27 mouse cellular contexts compared by ENCODE assay signal in genomic region chr6:122852696-122853095, GRCm38 (mm10). TPM values are rescaled to one million over a fixed set of nuclear protein-coding genes. Genes with fewer than 3 reads are reported as not detected.
DNase-seq lines count a peak whose midpoint lies in the region; ATAC-seq and TF ChIP-seq lines count a peak whose summit lies in the region.
"Had no signal": no experiment of that assay in that cellular context is flagged by ENCODE, and none has a peak within 500 bp of the region (broad histone marks: within the 10 kb centered on the region; RNA-seq: fewer than 3 reads in every experiment).

No protein-coding gene starts in this region.

- H3K4me3 ChIP-seq in MEL (ENCODE audit: control insufficient read depth in 1 of 2, insufficient read depth in 1 of 2, low read depth in 2 of 2, low read length in 2 of 2), result no peak overlapping the region
- H3K4me3 ChIP-seq in megakaryocyte, embryonic 14.5 days (replicated peaks), result peak overlapping the region; percentile 68
- H3K4me3 ChIP-seq in forebrain, embryonic 10.5 days, result no peak overlapping the region
- H3K4me3 ChIP-seq: embryonic facial prominence, embryonic 12.5 days; heart, embryonic 13.5 days; intestine, embryonic 15.5 days; limb, embryonic 13.5 days; midbrain, embryonic 13.5 days had no signal

- H3K9me3 ChIP-seq in MEL (replicated peaks; ENCODE audit: insufficient read depth, low read length), result no peaks in the 10 kb centered on the region
- H3K9me3 ChIP-seq in megakaryocyte, embryonic 14.5 days, result no peaks in the 10 kb centered on the region
- no peaks in the 10 kb centered on the region for H3K9me3 ChIP-seq in forebrain, embryonic 10.5 days
- H3K9me3 ChIP-seq: embryonic facial prominence, embryonic 12.5 days; heart, embryonic 13.5 days; intestine, embryonic 15.5 days; limb, embryonic 13.5 days; midbrain, embryonic 13.5 days had no signal

- ATAC-seq in common myeloid progenitor, adult 5-6 weeks (replicated peaks; ENCODE audit: low read depth, poor library complexity, severe bottlenecking), result peak; percentile 62
- ATAC-seq: forebrain, embryonic 16.5 days; hindbrain, postnatal 0 days; intestine, embryonic 15.5 days; midbrain, embryonic 13.5 days had no signal

- no peak overlapping the region for H3K9ac ChIP-seq in MEL (ENCODE audit: control insufficient read depth, low read depth, low read length, poor library complexity, severe bottlenecking)
- H3K9ac ChIP-seq: embryonic facial prominence, embryonic 12.5 days; heart, embryonic 13.5 days; intestine, embryonic 15.5 days; limb, embryonic 13.5 days; midbrain, embryonic 13.5 days had no signal

- no peak for TF ChIP-seq RAD21 in MEL (IDR thresholded peaks at IDR 0.05; ENCODE audit: low read depth, low read length)

- no peak for TF ChIP-seq CTCF in MEL (IDR thresholded peaks at IDR 0.05 in 2 of 3, conservative IDR thresholded peaks at IDR 0.05 in 1 of 3; ENCODE audit: control insufficient read depth in 1 of 3, insufficient read depth in 1 of 3, low read depth in 2 of 3, low read length in 3 of 3, poor library complexity in 1 of 3, severe bottlenecking in 1 of 3)

- peaks cover 0 to 15% of the 10 kb centered on the region in 2 experiments; a peak in 3 of 4 replicates for H3K4me1 ChIP-seq in MEL (ENCODE audit: control insufficient read depth in 1 of 2, insufficient read depth in 2 of 2, low read length in 2 of 2)
- H3K4me1 ChIP-seq in megakaryocyte, embryonic 14.5 days, result peaks cover 22% of the 10 kb centered on the region
- no peaks in the 10 kb centered on the region for H3K4me1 ChIP-seq in forebrain, embryonic 10.5 days
- H3K4me1 ChIP-seq: embryonic facial prominence, embryonic 12.5 days; intestine, embryonic 15.5 days; limb, embryonic 13.5 days; midbrain, embryonic 13.5 days had no signal

- H3K79me2 ChIP-seq in MEL (ENCODE audit: control insufficient read depth, insufficient read depth, low read length, poor library complexity), result no peaks in the 10 kb centered on the region

- DNase-seq in 416B (ENCODE audit: low read depth) (peak; percentile 80), MEL (ENCODE audit: low read depth, low spot score) (peak; percentile 52)
- DNase-seq in forebrain, embryonic 10.5 days (ENCODE audit: extremely low spot score, low spot score), result no peak
- DNase-seq in frontal cortex, postnatal 25 days (ENCODE audit: low spot score in 2 of 2), result no peak
- DNase-seq in adrenal gland, postnatal 14 days, result no peak
- DNase-seq: adrenal gland, postnatal 25 days; cerebellum, adult 8-10 months; cerebellum, postnatal 25 days; embryo, embryonic 11 days; gastrocnemius, postnatal 10 days; heart, postnatal 10 days; kidney, adult 2 months; kidney, postnatal 4 days; right cerebral cortex, adult 18-20 months; right cerebral cortex, postnatal 4 days; thymus, postnatal 4 days had no signal

- H3K27me3 ChIP-seq in MEL (ENCODE audit: control insufficient read depth in 1 of 2, insufficient read depth in 2 of 2, low read length in 2 of 2), result no peaks in the 10 kb centered on the region
- H3K27me3 ChIP-seq in megakaryocyte, embryonic 14.5 days (replicated peaks), result no peaks in the 10 kb centered on the region
- H3K27me3 ChIP-seq in forebrain, embryonic 10.5 days (ENCODE audit: poor library complexity, severe bottlenecking), result no peaks in the 10 kb centered on the region
- H3K27me3 ChIP-seq: CH12.LX; embryonic facial prominence, embryonic 12.5 days; heart, embryonic 13.5 days; intestine, embryonic 15.5 days; limb, embryonic 13.5 days; midbrain, embryonic 13.5 days had no signal

- H3K36me3 ChIP-seq in MEL (ENCODE audit: control insufficient read depth in 1 of 2, insufficient read depth in 2 of 2, low read length in 2 of 2), result peaks cover 0 to 17% of the 10 kb centered on the region in 2 experiments; a peak in 2 of 4 replicates
- peaks cover 13% of the 10 kb centered on the region for H3K36me3 ChIP-seq in megakaryocyte, embryonic 14.5 days (replicated peaks; ENCODE audit: low read length)
- H3K36me3 ChIP-seq in forebrain, embryonic 10.5 days (replicated peaks), result no peaks in the 10 kb centered on the region
- H3K36me3 ChIP-seq: embryonic facial prominence, embryonic 12.5 days; heart, embryonic 13.5 days; intestine, embryonic 15.5 days; limb, embryonic 13.5 days; midbrain, embryonic 13.5 days had no signal

- H3K27ac ChIP-seq in MEL (ENCODE audit: control insufficient read depth, low read depth, low read length), result no peak overlapping the region
- H3K27ac ChIP-seq in forebrain, embryonic 10.5 days, result no peak overlapping the region
- H3K27ac ChIP-seq: embryonic facial prominence, embryonic 12.5 days; heart, embryonic 13.5 days; hindbrain, postnatal 0 days; intestine, embryonic 15.5 days; limb, embryonic 13.5 days; midbrain, embryonic 13.5 days had no signal

- peak in 1 of 2 experiments; percentile 22; a peak in 1 of 4 replicates for TF ChIP-seq EP300 in MEL (IDR thresholded peaks at IDR 0.05; ENCODE audit: low read depth in 1 of 2, low read length in 2 of 2)

- 77% methylated on average over 2 of the region's 2 CpGs for WGBS in forebrain, embryonic 10.5 days

- TF ChIP-seq POLR2A in MEL (IDR thresholded peaks at IDR 0.05; ENCODE audit: control insufficient read depth in 1 of 2, insufficient read depth in 1 of 2, low read depth in 1 of 2, low read length in 2 of 2, poor library complexity in 1 of 2), result no peak

TF ChIP-seq in MEL, 35 proteins besides CTCF, POLR2A, EP300 and RAD21:
- TF ChIP-seq TAL1 (IDR thresholded peaks at IDR 0.05; ENCODE audit: low read length), result no peak
- no peak for TF ChIP-seq TBP (IDR thresholded peaks at IDR 0.05; ENCODE audit: low read depth, low read length)
- no peak for TF ChIP-seq USF2 (IDR thresholded peaks at IDR 0.05; ENCODE audit: borderline replicate concordance in 1 of 2, insufficient read depth in 1 of 2, low read depth in 1 of 2, low read length in 2 of 2)
- no peak for TF ChIP-seq POLR2AphosphoS2 (IDR thresholded peaks at IDR 0.05; ENCODE audit: low read length)
- no peak for TF ChIP-seq MAFK (IDR thresholded peaks at IDR 0.05; ENCODE audit: borderline replicate concordance, low read depth, low read length)
- TF ChIP-seq ZNF384 (IDR thresholded peaks at IDR 0.05; ENCODE audit: low read depth, low read length), result no peak
- no peak for TF ChIP-seq RCOR1 (IDR thresholded peaks at IDR 0.05; ENCODE audit: low read depth, low read length)
- no peak for TF ChIP-seq HCFC1 (IDR thresholded peaks at IDR 0.05; ENCODE audit: low read depth, low read length)
- no peak for TF ChIP-seq UBTF (IDR thresholded peaks at IDR 0.05; ENCODE audit: borderline replicate concordance, insufficient read depth, low read depth, low read length)
- no peak for TF ChIP-seq CHD2 (IDR thresholded peaks at IDR 0.05; ENCODE audit: low read length)
- TF ChIP-seq ZKSCAN1 (IDR thresholded peaks at IDR 0.05; ENCODE audit: low read depth, low read length), result no peak
- no peak for TF ChIP-seq JUND (IDR thresholded peaks at IDR 0.05; ENCODE audit: low read depth, low read length)
TF ChIP-seq in MEL: peak in this region for 0.

RNA-seq across cellular contexts. Expression of gene C3ar1, which starts 3.3 kb away (rescaled TPM):
- 0.42 and 0.69 TPM in 2 replicates for total RNA-seq in MEL (2012; rRNA removed)
- under 1 TPM in 1 of 2 experiments, not detected in 1; 0.33 TPM for polyA plus RNA-seq in MEL (2012; ENCODE audit: insufficient read depth in 1 of 2, insufficient read length in 2 of 2, low read depth in 1 of 2, low replicate concordance in 2 of 2, missing spikeins in 1 of 2)
- not detected in 2 replicates for total RNA-seq in common myeloid progenitor, adult 5-6 weeks (2017)
- 0.50 and 2.6 TPM in 2 replicates for polyA plus RNA-seq in megakaryocyte, embryonic 14.5 days (2012; ENCODE audit: insufficient read depth, low replicate concordance)
- polyA plus RNA-seq in forebrain, embryonic 10.5 days (2016; fragmentation: Nextera tagmentation; extraction: Ambion mirVana), result 0.89 and 1.1 TPM in 2 replicates
- 1.4 and 2.1 TPM in 2 replicates for total RNA-seq in adrenal gland, postnatal 14 days (2021)
- total RNA-seq: megakaryocyte-erythroid progenitor cell, adult 5-6 weeks had no signal

RNA-seq across cellular contexts. Expression of gene Necap1, which starts 21.6 kb away (rescaled TPM):
- total RNA-seq in MEL (2012; rRNA removed), result 11.7 and 11.9 TPM in 2 replicates
- 10 to 100 TPM in 1 of 2 experiments, not detected in 1; 19.1 TPM for polyA plus RNA-seq in MEL (2012; ENCODE audit: insufficient read depth in 1 of 2, insufficient read length in 2 of 2, low read depth in 1 of 2, low replicate concordance in 2 of 2, missing spikeins in 1 of 2)
- 10.1 and 13.3 TPM in 2 replicates for total RNA-seq in common myeloid progenitor, adult 5-6 weeks (2017)
- polyA plus RNA-seq in megakaryocyte, embryonic 14.5 days (2012; ENCODE audit: insufficient read depth, low replicate concordance), result 8.9 and 9.7 TPM in 2 replicates
- 51.1 and 52.6 TPM in 2 replicates for polyA plus RNA-seq in forebrain, embryonic 10.5 days (2016; fragmentation: Nextera tagmentation; extraction: Ambion mirVana)
- total RNA-seq in adrenal gland, postnatal 14 days (2021), result 47.1 and 47.2 TPM in 2 replicates

RNA-seq across cellular contexts. Expression of gene Foxj2, which starts 33.0 kb away (rescaled TPM):
- 2.0 and 2.2 TPM in 2 replicates for total RNA-seq in MEL (2012; rRNA removed)
- 1 to 10 TPM in 1 of 2 experiments, not detected in 1; 8.6 TPM for polyA plus RNA-seq in MEL (2012; ENCODE audit: insufficient read depth in 1 of 2, insufficient read length in 2 of 2, low read depth in 1 of 2, low replicate concordance in 2 of 2, missing spikeins in 1 of 2)
- 6.4 and 6.7 TPM in 2 replicates for total RNA-seq in common myeloid progenitor, adult 5-6 weeks (2017)
- 7.7 and 9.2 TPM in 2 replicates for polyA plus RNA-seq in megakaryocyte, embryonic 14.5 days (2012; ENCODE audit: insufficient read depth, low replicate concordance)
- 2.2 and 2.3 TPM in 2 replicates for polyA plus RNA-seq in forebrain, embryonic 10.5 days (2016; fragmentation: Nextera tagmentation; extraction: Ambion mirVana)
- total RNA-seq in adrenal gland, postnatal 14 days (2021), result 21.0 and 21.3 TPM in 2 replicates

RNA-seq across cellular contexts. Expression of gene Slc2a3, which starts 51.3 kb away (rescaled TPM):
- total RNA-seq in MEL (2012; rRNA removed), result 78.4 and 108 TPM in 2 replicates
- polyA plus RNA-seq in MEL (2012; ENCODE audit: insufficient read depth in 1 of 2, insufficient read length in 2 of 2, low read depth in 1 of 2, low replicate concordance in 2 of 2, missing spikeins in 1 of 2), result 10 to 100 TPM in 1 of 2 experiments, not detected in 1; 93.4 TPM
- total RNA-seq in common myeloid progenitor, adult 5-6 weeks (2017), result 21.6 and 24.4 TPM in 2 replicates
- 188 and 291 TPM in 2 replicates for polyA plus RNA-seq in megakaryocyte, embryonic 14.5 days (2012; ENCODE audit: insufficient read depth, low replicate concordance)
- 67.3 and 70.7 TPM in 2 replicates for polyA plus RNA-seq in forebrain, embryonic 10.5 days (2016; fragmentation: Nextera tagmentation; extraction: Ambion mirVana)
- total RNA-seq in adrenal gland, postnatal 14 days (2021), result 8.5 and 14.9 TPM in 2 replicates

Comparison
In these comparisons a context has a peak if more than half of its experiments do, and no peak if none do; other contexts are left out.
1. DNase-seq: peak in 416B (single experiment) and MEL (single experiment); none in forebrain, embryonic 10.5 days (single experiment), frontal cortex, postnatal 25 days (0 of 2) and adrenal gland, postnatal 14 days (single experiment).